Mouse (Mus musculus) CH12.LX (cell line): Measurements from ENCODE around the gene Scd3. TPM values are rescaled to one million over a fixed set of nuclear protein-coding genes. Genes with fewer than 3 reads are reported as not detected.
"Not testable (repeated sequence)": the region's sequence is repeated elsewhere in the genome, so short reads cannot be mapped to it uniquely, and the experiment has no call there.

Source experiments
- DNase-seq: peaks from one replicate; pipeline ENCODE4 v3.0.0-alpha.2; 2013; ENCODE audit errors: extremely low read depth
- H3K27ac ChIP-seq: 2 replicates; pipeline ENCODE4 v1.5.1; 2012; ENCODE audit warnings: low read depth, mild to moderate bottlenecking, control low read depth, moderate library complexity; ENCODE audit not compliant: insufficient read depth
- H3K27me3 ChIP-seq: replicated peaks from 2 replicates; pipeline ENCODE3; 2012; ENCODE audit warnings: inconsistent platforms
- H3K36me3 ChIP-seq, 2 experiments: replicated peaks in 1 of 2; 2 replicates each; pipeline versions ENCODE3 to v1.6.1; 2012; ENCODE audit warnings: inconsistent platforms in 1 of 2, low read length in 1 of 2, mild to moderate bottlenecking in 1 of 2, mixed read lengths in 1 of 2, moderate library complexity in 1 of 2; ENCODE audit not compliant: control insufficient read depth in 1 of 2, insufficient read depth in 1 of 2
- H3K4me1 ChIP-seq, 2 experiments: 2 replicates each; pipeline ENCODE4 v1.6.1; 2012; ENCODE audit warnings: inconsistent platforms in 1 of 2, moderate library complexity in 1 of 2; ENCODE audit not compliant: insufficient read depth in 2 of 2, control insufficient read depth in 1 of 2
- H3K4me2 ChIP-seq: 2 replicates; pipeline ENCODE4 v1.6.1; 2012; ENCODE audit warnings: low read depth, mild to moderate bottlenecking, control low read depth; ENCODE audit not compliant: poor library complexity, insufficient read depth, severe bottlenecking
- H3K4me3 ChIP-seq, 3 experiments: fragments of 150-350 bp in 1 of 3; sonication (generic) in 1 of 3; replicated peaks in 1 of 3; 2 replicates each; pipeline versions ENCODE3 to v1.5.1; 2011 to 2012; ENCODE audit warnings: low read depth in 2 of 3, low read length in 2 of 3, mild to moderate bottlenecking in 2 of 3, moderate library complexity in 2 of 3, control low read depth in 1 of 3, improper control_type of control experiment in 1 of 3, inconsistent platforms in 1 of 3, mixed read lengths in 1 of 3; ENCODE audit not compliant: poor library complexity in 1 of 3
- H3K79me2 ChIP-seq: replicated peaks from 2 replicates; pipeline ENCODE4 v1.6.1; 2012; ENCODE audit warnings: mild to moderate bottlenecking, moderate library complexity; ENCODE audit not compliant: control insufficient read depth, poor library complexity, insufficient read depth, severe bottlenecking; ENCODE audit errors: extremely low read depth
- H3K9ac ChIP-seq: 2 replicates; pipeline ENCODE4 v1.6.1; 2012; ENCODE audit warnings: low read depth, mild to moderate bottlenecking, control low read depth, moderate library complexity; ENCODE audit not compliant: insufficient read depth
- H3K9me3 ChIP-seq: replicated peaks from 2 replicates; pipeline ENCODE3; 2012; ENCODE audit warnings: low read length, inconsistent platforms, mixed read lengths
- BHLHE40 ChIP-seq: IDR thresholded peaks from 2 replicates; pipeline ENCODE4 v1.6.1; 2011; ENCODE audit warnings: mild to moderate bottlenecking, low read depth, low read length, improper control_type of control experiment
- CHD1 ChIP-seq: IDR thresholded peaks from 2 replicates; pipeline ENCODE4 v1.6.1; 2012; ENCODE audit warnings: low read depth, low read length, improper control_type of control experiment, inconsistent platforms
- CHD2 ChIP-seq: IDR thresholded peaks from 2 replicates; pipeline ENCODE4 v1.6.1; 2011; ENCODE audit warnings: low read length, improper control_type of control experiment
- E2F4 ChIP-seq: IDR thresholded peaks from 2 replicates; pipeline ENCODE4 v1.6.1; 2011; ENCODE audit warnings: low read depth, low read length, improper control_type of control experiment; ENCODE audit not compliant: insufficient replicate concordance
- EP300 ChIP-seq: IDR thresholded peaks from 2 replicates; pipeline ENCODE4 v1.6.1; 2011; ENCODE audit warnings: low read length, improper control_type of control experiment
- ETS1 ChIP-seq: conservative IDR thresholded peaks from 2 replicates; pipeline ENCODE4 v1.6.1; 2012; ENCODE audit warnings: low read depth, mild to moderate bottlenecking, inconsistent platforms, low read length, improper control_type of control experiment, moderate library complexity
- HCFC1 ChIP-seq: IDR thresholded peaks from 2 replicates; pipeline ENCODE4 v1.6.1; 2012; ENCODE audit warnings: low read depth, mild to moderate bottlenecking, inconsistent platforms, low read length, improper control_type of control experiment
- MAFK ChIP-seq: IDR thresholded peaks from 2 replicates; pipeline ENCODE4 v1.6.1; 2011; ENCODE audit warnings: low read length, improper control_type of control experiment; ENCODE audit not compliant: insufficient replicate concordance
- MAX ChIP-seq: IDR thresholded peaks from 2 replicates; pipeline ENCODE4 v1.6.1; 2011; ENCODE audit warnings: low read length, improper control_type of control experiment
- MAZ ChIP-seq: IDR thresholded peaks from 2 replicates; pipeline ENCODE4 v1.6.1; 2012; ENCODE audit warnings: low read depth, mild to moderate bottlenecking, inconsistent platforms, low read length, improper control_type of control experiment, moderate library complexity
- MEF2A ChIP-seq: IDR thresholded peaks from 2 replicates; pipeline ENCODE4 v1.6.1; 2014; ENCODE audit warnings: low read depth, mild to moderate bottlenecking, inconsistent platforms, low read length, improper control_type of control experiment, borderline replicate concordance
- MXI1 ChIP-seq: IDR thresholded peaks from 2 replicates; pipeline ENCODE4 v1.6.1; 2011; ENCODE audit warnings: mild to moderate bottlenecking, low read depth, low read length, improper control_type of control experiment
- MYC ChIP-seq: IDR thresholded peaks from 2 replicates; pipeline ENCODE4 v1.6.1; 2011; ENCODE audit warnings: low read depth, mild to moderate bottlenecking, improper control_type of control experiment, low read length
- NELFE ChIP-seq: IDR thresholded peaks from 2 replicates; pipeline ENCODE4 v1.6.1; 2011; ENCODE audit warnings: low read depth, low read length, improper control_type of control experiment
- NRF1 ChIP-seq: IDR thresholded peaks from 2 replicates; pipeline ENCODE4 v1.6.1; 2014; ENCODE audit warnings: low read depth, mild to moderate bottlenecking, inconsistent platforms, low read length, improper control_type of control experiment, moderate library complexity
- SIN3A ChIP-seq: IDR thresholded peaks from 2 replicates; pipeline ENCODE4 v1.6.1; 2012; ENCODE audit warnings: low read length, improper control_type of control experiment, inconsistent platforms
- TBP ChIP-seq: conservative IDR thresholded peaks from 2 replicates; pipeline ENCODE4 v1.6.1; 2011; ENCODE audit warnings: low read depth, low read length, improper control_type of control experiment
- TCF12 ChIP-seq: IDR thresholded peaks from 2 replicates; pipeline ENCODE4 v1.6.1; 2014; ENCODE audit warnings: low read depth, mild to moderate bottlenecking, inconsistent platforms, low read length, improper control_type of control experiment
- UBTF ChIP-seq: IDR thresholded peaks from 2 replicates; pipeline ENCODE4 v1.6.1; 2012; ENCODE audit warnings: low read depth, mild to moderate bottlenecking, inconsistent platforms, low read length, improper control_type of control experiment, moderate library complexity
- ZNF384 ChIP-seq: IDR thresholded peaks from 2 replicates; pipeline ENCODE4 v1.6.1; 2012; ENCODE audit warnings: low read depth, low read length, improper control_type of control experiment, inconsistent platforms
- dilution Hi-C: fragments of 300-500 bp; cut with MboI; formaldehyde crosslinking; loops from 2 replicates; pipeline ENCODE4 v1.14.3; 2020; ENCODE audit warnings: low sequenced_read_pairs; ENCODE audit not compliant: extremely low pct_unique_long_range_greater_than_20kb, extremely low pct_ligation_motif_present
- in situ Hi-C: fragments of 300-500 bp; cut with MboI; formaldehyde crosslinking; loops from 3 replicates; pipeline ENCODE4 v1.14.3; 2019; ENCODE audit warnings: low sequenced_read_pairs, low pct_ligation_motif_present, low pct_unique_long_range_greater_than_20kb, mixed read lengths
- polyA plus RNA-seq: library from polyadenylated mRNA; unstranded; fragments of >175 nt; gene quantifications from 2 replicates; pipeline ENCODE4 v1.2.1, GENCODE M21; 2012; ENCODE audit warnings: low read depth; ENCODE audit not compliant: insufficient read length
- total RNA-seq, 2 experiments: library from RNA; depleted of rRNA; stranded (reverse); fragments of 300-350 nt in 1 of 2; fragments of >200 nt in 1 of 2; gene quantifications; 2 replicates each; pipeline ENCODE4 v1.2.3; 2012 to 2014

Scd3 gene
- total and polyA plus RNA-seq, 3 experiments = not detected

- no peak for TF ChIP-seq NRF1
- 0 out of 2 replicates have a peak, but pooled peaks have one; percentile 28 for TF ChIP-seq CHD2
- TF ChIP-seq TCF12 = peak; percentile 69
- peak; percentile 65 for TF ChIP-seq EP300
- TF ChIP-seq UBTF = peak; percentile 74; the same call in 1 of the 2 replicates
Observed at GRCm38 (mm10) chr19:44251936-44252558, 49.0 kb downstream of the Scd3 start (continued).

- Histone ChIP-seq H3K27ac (peak overlapping the region; percentile 86), H3K4me1 (peaks cover 23 to 86% of the 10 kb centered on the region in 2 experiments)
- dilution Hi-C loops, H3K9me3 ChIP-seq, H3K27me3 ChIP-seq, H3K79me2 ChIP-seq, DNase-seq, H3K4me2 ChIP-seq, H3K36me3 ChIP-seq, H3K4me3 ChIP-seq, H3K9ac ChIP-seq, in situ Hi-C loops: not testable (repeated sequence)
- TF ChIP-seq E2F4 (0 out of 2 replicates have a peak, but pooled peaks have one; percentile 68), ETS1 (peak; percentile 32; the same call in 1 of the 2 replicates), MXI1 (peak; percentile 69; the same call in 1 of the 2 replicates), NELFE (peak; percentile 32; the same call in 1 of the 2 replicates), SIN3A (peak; percentile 78), MEF2A (peak; percentile 43; the same call in 1 of the 2 replicates), TBP (0 out of 2 replicates have a peak, but pooled peaks have one; percentile 35), MAFK (0 out of 2 replicates have a peak, but pooled peaks have one; percentile 26), MYC (peak; percentile 53; the same call in 1 of the 2 replicates), ZNF384 (peak; percentile 81), TCF12 (peak; percentile 53), MAZ (0 out of 2 replicates have a peak, but pooled peaks have one; percentile 48), BHLHE40 (peak; percentile 43; the same call in 1 of the 2 replicates), HCFC1 (peak; percentile 48), MAX (peak; percentile 67), EP300 (peak; percentile 56), CHD2 (peak; percentile 40), CHD1 (peak; percentile 99)
Observed at GRCm38 (mm10) chr19:44254106-44254505, 51.0 kb downstream of the Scd3 start.
